Mouse (Mus musculus) limb, embryonic 14.5 days (tissue): Measurements from ENCODE around the gene Osbpl9. TPM values are rescaled to one million over a fixed set of nuclear protein-coding genes. Genes with fewer than 3 reads are reported as not detected.

Source experiments
- ATAC-seq: fragments of 200-750 bp; cut with Nextera tagmentation; 2 replicates; pipeline ENCODE4 v1.8.0; 2017; ENCODE audit warnings: low read depth, moderate number of reproducible peaks, moderate TSS enrichment; ENCODE audit not compliant: low FRiP score
- DNase-seq: peaks from one replicate; pipeline ENCODE4 v3.0.0-alpha.2; 2015; ENCODE audit warnings: low spot score
- H3K27ac ChIP-seq: fragments of 300-500 bp; sonication (generic); replicated peaks from 2 replicates; pipeline ENCODE4 v1.5.1; 2014; ENCODE audit warnings: low read depth, mild to moderate bottlenecking, low read length, moderate library complexity, mixed read lengths
- H3K27me3 ChIP-seq: fragments of 300-500 bp; sonication (generic); 2 replicates; pipeline ENCODE4 v1.6.1; 2014; ENCODE audit warnings: low read length, mixed read lengths; ENCODE audit not compliant: control insufficient read depth, insufficient read depth
- H3K36me3 ChIP-seq: fragments of 300-500 bp; sonication (generic); 2 replicates; pipeline ENCODE4 v1.6.1; 2014; ENCODE audit warnings: mild to moderate bottlenecking, low read length, moderate library complexity, mixed read lengths; ENCODE audit not compliant: control insufficient read depth, insufficient read depth
- H3K4me1 ChIP-seq: fragments of 300-500 bp; sonication (generic); 2 replicates; pipeline ENCODE4 v1.6.1; 2014; ENCODE audit warnings: antibody characterized with exemption, low read length, mixed read lengths; ENCODE audit not compliant: control insufficient read depth, insufficient read depth
- H3K4me2 ChIP-seq: fragments of 300-500 bp; sonication (generic); replicated peaks from 2 replicates; pipeline ENCODE4 v1.6.1; 2014; ENCODE audit warnings: low read depth, mild to moderate bottlenecking, low read length, moderate library complexity; ENCODE audit not compliant: severe bottlenecking
- H3K4me3 ChIP-seq: fragments of 300-500 bp; sonication (generic); replicated peaks from 2 replicates; pipeline ENCODE4 v1.5.1; 2014; ENCODE audit warnings: low read length
- H3K9ac ChIP-seq: fragments of 300-500 bp; sonication (generic); 2 replicates; pipeline ENCODE4 v1.6.1; 2014; ENCODE audit warnings: mild to moderate bottlenecking, low read depth, low read length, moderate library complexity; ENCODE audit not compliant: severe bottlenecking
- H3K9me3 ChIP-seq: fragments of 300-500 bp; sonication (generic); 2 replicates; pipeline ENCODE4 v1.6.1; 2016; ENCODE audit warnings: low read length; ENCODE audit not compliant: control insufficient read depth
- POLR2A ChIP-seq: fragments of 200-500 bp; IDR thresholded peaks from 2 replicates; pipeline ENCODE4 v1.8.0; 2012; ENCODE audit warnings: inconsistent platforms, mild to moderate bottlenecking, moderate library complexity, borderline replicate concordance; ENCODE audit not compliant: insufficient read depth, insufficient read length; ENCODE audit errors: extremely low read depth
- WGBS: fragments of 180-500 bp; shearing (Covaris S2); extraction: QIAGEN DNeasy Blood & Tissue Kit; methylation state at CpG from one replicate; pipeline ENCODE4 v1.1.7; 2014; 5-methylcytosine and 5-hydroxymethylcytosine counted together
- polyA plus RNA-seq, 2 experiments: library from polyadenylated mRNA; depleted of rRNA in 1 of 2; stranded (reverse) in 1 of 2; unstranded in 1 of 2; fragments of >200 nt; fragmentation: Nextera tagmentation in 1 of 2; extraction: Ambion mirVana in 1 of 2; gene quantifications; 2 replicates each; pipeline versions ENCODE4 v1.2.1 to v1.2.3; 2012 to 2014

The Osbpl9 gene
- polyA plus RNA-seq, 2 experiments, result 55.6 to 57.8 TPM

DNA sequence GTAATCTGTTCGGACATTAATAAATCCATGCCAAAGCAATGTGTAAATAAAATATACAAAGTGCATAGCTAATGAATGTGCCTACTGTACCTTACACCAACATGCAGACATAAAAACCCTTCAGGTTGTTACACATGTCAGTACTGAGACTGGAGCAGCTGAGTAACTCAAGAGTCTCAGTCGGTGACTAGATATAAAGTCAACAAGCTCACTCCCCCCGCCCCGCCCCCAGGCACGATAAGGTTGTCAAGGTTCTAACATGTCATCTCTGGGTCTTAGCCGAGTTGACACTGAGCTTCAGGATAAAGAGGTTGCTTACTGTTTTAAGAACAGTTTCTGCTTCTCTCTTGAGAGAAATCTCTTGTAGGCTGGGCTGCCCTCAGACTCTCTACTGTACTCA lies 112.1 kb downstream of the Osbpl9 start:
- Histone ChIP-seq H3K27ac (no peak overlapping the region), H3K9me3 (no peaks in the 10 kb centered on the region), H3K4me2 (no peak overlapping the region), H3K9ac (no peak overlapping the region), H3K36me3 (peaks cover 14% of the 10 kb centered on the region; the same call in 1 of the 2 replicates), H3K27me3 (no peaks in the 10 kb centered on the region), H3K4me1 (no peaks in the 10 kb centered on the region), H3K4me3 (no peak overlapping the region)
- ATAC-seq (no peak), DNase-seq (no peak)
- no peak for TF ChIP-seq POLR2A
- 88% methylated on average over 6 of the region's 6 CpGs for WGBS

DNA sequence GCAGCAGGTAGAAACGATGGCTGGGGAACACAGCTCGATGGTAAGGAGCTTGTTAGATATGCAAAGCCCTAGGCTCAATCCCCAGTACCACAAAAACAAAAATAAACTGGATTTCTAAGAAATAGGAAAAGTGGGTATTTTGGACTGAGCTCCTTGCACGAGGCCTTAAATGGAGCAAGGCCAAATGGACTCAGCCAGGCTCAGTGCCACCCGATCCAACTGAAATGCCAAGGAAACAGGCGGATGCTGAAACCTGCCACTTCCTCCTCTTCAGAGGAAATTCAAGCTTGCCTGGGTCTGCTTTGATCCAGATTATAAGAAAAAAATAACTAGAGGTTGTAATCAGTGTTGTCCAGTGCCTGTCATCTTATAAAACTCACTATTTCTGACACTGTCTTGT lies 112.9 kb downstream of the Osbpl9 start:
- H3K36me3 ChIP-seq, result peaks cover 16% of the 10 kb centered on the region; the same call in 1 of the 2 replicates

DNA sequence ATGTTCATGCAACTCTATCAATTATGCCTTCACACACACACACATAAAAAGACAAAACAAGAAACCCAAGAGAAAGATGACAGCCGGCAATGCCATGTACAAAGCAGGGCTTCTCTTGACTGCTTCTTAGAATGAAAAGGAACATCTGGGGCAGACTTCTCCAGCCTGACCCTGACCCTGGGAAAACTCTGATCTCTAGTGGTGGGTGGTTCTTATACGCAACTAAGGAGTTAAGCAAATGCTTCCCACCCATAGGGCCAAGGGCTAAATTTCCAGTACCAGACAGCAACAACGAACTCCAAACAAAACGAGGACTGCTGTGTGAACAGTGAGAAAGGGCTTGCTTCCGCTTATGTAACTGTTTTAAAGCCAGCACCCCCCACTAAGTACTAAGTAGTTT lies 122.0 kb downstream of the Osbpl9 start:
- DNase-seq, result no peak
- H3K4me2 ChIP-seq, result no peak overlapping the region
- no peaks in the 10 kb centered on the region for H3K27me3 ChIP-seq
- H3K4me3 ChIP-seq, result no peak overlapping the region
- peaks cover 40% of the 10 kb centered on the region for H3K36me3 ChIP-seq
- no peak overlapping the region for H3K27ac ChIP-seq
- no peaks in the 10 kb centered on the region for H3K9me3 ChIP-seq
- H3K9ac ChIP-seq, result no peak overlapping the region
- TF ChIP-seq POLR2A, result no peak
- WGBS, result 53% methylated on average over 5 of the region's 5 CpGs
- ATAC-seq, result no peak
- no peaks in the 10 kb centered on the region for H3K4me1 ChIP-seq

More for the DNA sequence above, 112.9 kb downstream of the Osbpl9 start:
- no peaks in the 10 kb centered on the region for H3K4me1 ChIP-seq
- H3K4me2 ChIP-seq, result no peak overlapping the region
- no peak overlapping the region for H3K4me3 ChIP-seq
- H3K27me3 ChIP-seq, result no peaks in the 10 kb centered on the region
- no peak overlapping the region for H3K27ac ChIP-seq
- 84% methylated on average over 5 of the region's 5 CpGs for WGBS
- TF ChIP-seq POLR2A, result no peak
- no peaks in the 10 kb centered on the region for H3K9me3 ChIP-seq
- H3K9ac ChIP-seq, result no peak overlapping the region
- DNase-seq, result no peak
- no peak for ATAC-seq

DNA sequence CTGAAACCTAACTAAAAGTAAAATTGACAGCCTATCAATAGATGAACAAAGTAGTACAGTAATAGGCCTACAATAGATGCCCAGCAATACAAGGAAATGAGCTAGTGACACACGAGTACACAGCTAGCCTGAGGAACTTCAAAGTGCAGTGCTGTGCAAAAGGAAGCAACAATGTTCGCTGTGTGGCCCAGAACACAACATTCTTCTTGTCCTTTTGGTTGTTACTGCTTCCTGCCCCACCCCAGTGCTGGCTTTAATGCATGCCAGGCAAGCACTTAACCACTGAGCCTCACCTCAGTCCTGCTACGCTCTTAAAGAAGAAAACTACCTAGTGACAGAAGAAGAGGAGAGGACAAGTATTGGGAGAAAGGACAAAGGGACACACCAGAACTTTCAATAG lies 122.4 kb downstream of the Osbpl9 start:
- no peaks in the 10 kb centered on the region for H3K27me3 ChIP-seq
- no peak for TF ChIP-seq POLR2A
- no peak overlapping the region for H3K9ac ChIP-seq
- no peaks in the 10 kb centered on the region for H3K9me3 ChIP-seq
- H3K36me3 ChIP-seq, result peaks cover 40% of the 10 kb centered on the region
- ATAC-seq, result no peak
- no peak overlapping the region for H3K4me2 ChIP-seq
- WGBS, result 62% methylated on average over 3 of the region's 3 CpGs
- no peaks in the 10 kb centered on the region for H3K4me1 ChIP-seq
- no peak for DNase-seq
- H3K27ac ChIP-seq, result no peak overlapping the region
- H3K4me3 ChIP-seq, result no peak overlapping the region

DNA sequence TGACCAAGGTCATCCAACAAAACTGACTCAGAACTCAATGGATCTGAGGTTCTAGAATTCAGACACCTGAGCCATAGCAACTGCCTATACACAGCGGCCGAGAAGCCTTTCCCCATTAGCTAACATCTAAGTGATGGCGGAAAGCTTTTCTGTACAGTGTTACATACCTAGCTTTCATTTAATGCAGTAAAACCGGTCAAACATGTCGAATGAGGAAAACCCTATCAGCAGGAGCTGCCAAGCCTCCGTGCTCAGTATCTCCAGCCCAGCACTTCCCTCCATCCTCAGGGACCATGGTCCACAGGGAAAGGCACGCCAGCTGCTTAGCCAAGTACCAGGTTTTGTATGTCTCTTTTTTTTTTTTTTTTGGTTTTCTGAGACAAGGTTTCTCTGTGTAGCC lies 123.1 kb downstream of the Osbpl9 start:
- no peaks in the 10 kb centered on the region for H3K9me3 ChIP-seq
- H3K4me2 ChIP-seq, result no peak overlapping the region
- H3K36me3 ChIP-seq, result peaks cover 35% of the 10 kb centered on the region
- no peak overlapping the region for H3K4me3 ChIP-seq
- DNase-seq, result no peak
- H3K27ac ChIP-seq, result no peak overlapping the region
- no peak for TF ChIP-seq POLR2A
- no peaks in the 10 kb centered on the region for H3K27me3 ChIP-seq
- H3K4me1 ChIP-seq, result no peaks in the 10 kb centered on the region
- no peak for ATAC-seq
- H3K9ac ChIP-seq, result no peak overlapping the region
- 93% methylated on average over 7 of the region's 7 CpGs for WGBS

DNA sequence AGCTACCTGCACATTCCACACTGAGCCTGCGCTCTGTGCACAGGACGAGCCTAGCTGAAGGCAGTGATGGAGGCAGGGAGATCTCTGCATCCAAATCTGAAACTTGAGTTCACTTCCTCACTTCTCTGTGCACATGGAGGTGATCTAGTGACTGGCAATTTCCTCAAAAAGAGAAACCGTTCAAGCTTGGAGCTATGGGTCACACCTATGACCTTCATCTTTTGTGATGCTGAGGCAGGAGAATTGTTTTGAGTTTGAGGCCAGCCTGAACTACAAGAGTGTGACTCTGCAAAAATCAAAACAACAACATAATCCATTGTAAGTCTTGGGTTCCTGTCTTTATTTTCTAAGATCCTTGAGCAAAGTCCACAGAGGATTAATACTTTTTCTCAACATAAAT lies 128.8 kb downstream of the Osbpl9 start:
- 75% methylated on average over 3 of the region's 3 CpGs for WGBS
- H3K4me3 ChIP-seq, result no peak overlapping the region
- H3K9me3 ChIP-seq, result no peaks in the 10 kb centered on the region
- no peak for ATAC-seq
- H3K27me3 ChIP-seq, result no peaks in the 10 kb centered on the region
- no peaks in the 10 kb centered on the region for H3K4me1 ChIP-seq
- DNase-seq, result no peak
- no peak overlapping the region for H3K4me2 ChIP-seq
- TF ChIP-seq POLR2A, result no peak
- H3K36me3 ChIP-seq, result peaks cover 34% of the 10 kb centered on the region
- H3K27ac ChIP-seq, result no peak overlapping the region
- no peak overlapping the region for H3K9ac ChIP-seq
